Mouse (Mus musculus) embryonic stem cell, embryonic (primary cell): ENCODE results near the gene Igll1.

Source experiments
- CTCF ChIA-PET, 4 experiments: fragments of 300-600 bp in 2 of 4; fragments of 350-600 bp in 2 of 4; sonication (Branson Sonifier 250); formaldehyde crosslinking; loops; one replicate each; lab custom pipeline; 2022; ENCODE audit warnings: inconsistent platforms in 2 of 4; lab: Charles Lee
- POLR2A ChIA-PET, 4 experiments: fragments of 300-600 bp in 2 of 4; fragments of 350-600 bp in 2 of 4; sonication (Branson Sonifier 250); formaldehyde crosslinking; loops; one replicate each; lab custom pipeline; 2022; ENCODE audit warnings: antibody characterized with exemption in 4 of 4, inconsistent platforms in 1 of 4; lab: Charles Lee

The Igll1 gene

GRCm38 (mm10) chr16:16865696-16866561, 2.1 kb upstream of the Igll1 start:
- ChIA-PET CTCF (interaction anchor here in 2 of 4 experiments (0.8 to 1.8 kb wide), 4 partner anchors 11 to 16 kb away, joined by 3 to 10 read pairs (median 6); no protein-coding TSS in a partner anchor), POLR2A (interaction anchor here (0.6 to 3.0 kb wide), 22 partner anchors 9 to 849 kb away, joined by 3 to 46 read pairs (median 4); partner anchors contain the start of genes Ppm1f (in 2 of the 4), Mapk1 (in 1 of the 4) and Sdf2l1 (in 1 of the 4))

DNA sequence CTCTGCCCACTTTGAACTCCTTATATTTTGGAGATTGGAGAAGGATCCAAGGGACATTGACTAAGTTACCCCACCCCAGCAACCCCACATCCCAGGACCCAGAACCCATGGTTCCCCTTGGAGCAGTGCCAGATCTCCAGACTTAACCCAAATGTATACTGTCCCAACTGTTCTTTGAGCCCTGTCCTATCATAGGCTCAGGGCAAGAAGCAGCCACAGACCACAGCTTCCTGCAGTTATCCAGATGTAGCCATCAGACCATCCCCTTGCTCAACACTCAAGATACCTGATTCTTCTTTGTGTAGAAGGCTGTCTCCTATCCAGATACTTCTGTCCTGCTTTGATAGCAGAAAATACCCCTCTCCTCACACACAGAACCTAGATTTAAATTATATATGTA, 1.4 kb upstream of the Igll1 start:
- ChIA-PET POLR2A (interaction anchor here in 2 of 4 experiments (0.6 to 2.9 kb wide), 11 partner anchors 7 to 31 kb away, joined by 3 to 16 read pairs (median 3); partner anchors contain the start of gene Ppm1f (in 1 of the 2)), CTCF (interaction anchor here in 2 of 4 experiments (1.4 to 2.2 kb wide), 2 partner anchors 10 kb away, joined by 4 to 17 read pairs; no protein-coding TSS in a partner anchor)

DNA sequence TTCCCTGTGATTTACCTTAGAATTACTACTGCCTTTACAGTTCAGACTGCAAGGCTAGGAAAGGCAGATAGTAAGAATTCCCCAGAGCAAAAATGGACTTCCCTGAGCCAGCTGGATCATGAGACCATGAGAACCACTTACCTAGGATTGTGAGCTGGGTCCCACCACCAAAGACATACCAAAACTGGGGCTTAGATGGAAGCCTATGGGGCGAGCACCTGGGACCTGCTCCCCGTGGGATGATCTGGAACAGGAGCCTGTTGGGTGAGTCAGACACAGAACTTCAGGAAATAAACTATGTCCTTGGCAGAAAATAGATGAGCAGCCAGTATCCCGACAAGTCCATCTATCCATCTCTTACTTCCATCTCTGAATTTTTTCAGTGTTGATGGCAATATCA, 1.5 kb downstream of the Igll1 start:
- POLR2A ChIA-PET = no interaction called here
- CTCF ChIA-PET = no interaction called here

GRCm38 (mm10) chr16:16856731-16857476, 6.9 kb downstream of the Igll1 start:
- POLR2A ChIA-PET = interaction anchor here in 3 of 4 experiments (0.7 to 6.5 kb wide), 19 partner anchors 10 to 451 kb away, joined by 3 to 46 read pairs (median 4); partner anchors contain the start of genes Ppm1f (in 2 of the 3), Top3b (in 2 of the 3) and Vpreb1 (in 2 of the 3)
- CTCF ChIA-PET = interaction anchor here in 3 of 4 experiments (0.6 to 1.7 kb wide), 6 partner anchors 8 to 575 kb away, joined by 3 to 11 read pairs (median 7); no protein-coding TSS in a partner anchor

GRCm38 (mm10) chr16:16856054-16856453, 7.7 kb downstream of the Igll1 start:
- CTCF ChIA-PET = interaction anchor here (0.6 to 1.7 kb wide), 9 partner anchors 8 to 576 kb away, joined by 3 to 17 read pairs (median 7); partner anchors contain the start of gene Igll1 (in 1 of the 4)
- POLR2A ChIA-PET = interaction anchor here in 3 of 4 experiments (0.7 to 6.5 kb wide), 16 partner anchors 8 to 452 kb away, joined by 3 to 46 read pairs (median 12); partner anchors contain the start of genes Ppm1f (in 2 of the 3), Top3b (in 2 of the 3), Vpreb1 (in 2 of the 3) and Igll1 (in 1 of the 3)

- CTCF ChIA-PET = interaction anchor here (0.6 to 1.7 kb wide), 35 partner anchors 8 to 415 kb away, joined by 3 to 17 read pairs (median 4); partner anchors contain the start of genes Igll1 (in 3 of the 4), Ppm1f (in 3 of the 4) and Fgd4 (in 1 of the 4)
These were observed 8.2 kb downstream of the Igll1 start for GRCm38 (mm10) chr16:16855541-16855940.

GRCm38 (mm10) chr16:16854836-16855235, 8.9 kb downstream of the Igll1 start:
- CTCF ChIA-PET = interaction anchor here (0.6 to 1.7 kb wide), 55 partner anchors 8 to 509 kb away, joined by 3 to 17 read pairs (median 4); partner anchors contain the start of genes Igll1 (in 3 of the 4), Ppm1f (in 3 of the 4), Ccdc116 (in 1 of the 4) and Fgd4 (in 1 of the 4)
- POLR2A ChIA-PET = interaction anchor here (0.6 to 6.5 kb wide), 32 partner anchors 9 to 654 kb away, joined by 3 to 46 read pairs (median 4); partner anchors contain the start of genes Ppm1f (in 3 of the 4), Vpreb1 (in 3 of the 4), Igll1 (in 2 of the 4) and Top3b (in 2 of the 4)

More at GRCm38 (mm10) chr16:16855541-16855940, 8.2 kb downstream of the Igll1 start:
- POLR2A ChIA-PET = interaction anchor here (0.6 to 6.5 kb wide), 24 partner anchors 8 to 497 kb away, joined by 3 to 46 read pairs (median 7); partner anchors contain the start of genes Vpreb1 (in 3 of the 4), Igll1 (in 2 of the 4), Ppm1f (in 2 of the 4) and Top3b (in 2 of the 4)

- POLR2A ChIA-PET = interaction anchor here in 2 of 4 experiments (0.7 to 2.1 kb wide), 11 partner anchors 11 to 307 kb away, joined by 3 to 9 read pairs (median 3); partner anchors contain the start of genes Igll1 (in 2 of the 2), Top3b (in 1 of the 2) and Vpreb1 (in 1 of the 2)
- CTCF ChIA-PET = interaction anchor here in 2 of 4 experiments (1.0 to 2.1 kb wide), 5 partner anchors 14 to 60 kb away, joined by 3 to 6 read pairs (median 4); partner anchors contain the start of gene Ppm1f (in 1 of the 2)
These were observed 11.4 kb downstream of the Igll1 start for GRCm38 (mm10) chr16:16852411-16852810.

GRCm38 (mm10) chr16:16849196-16849595, 14.6 kb downstream of the Igll1 start:
- POLR2A ChIA-PET = interaction anchor here in 3 of 4 experiments (0.6 to 1.7 kb wide), 9 partner anchors 15 to 133 kb away, joined by 3 to 7 read pairs (median 3); partner anchors contain the start of genes Top3b (in 2 of the 3) and Vpreb1 (in 2 of the 3)
- CTCF ChIA-PET = interaction anchor here (0.6 to 1.5 kb wide), 14 partner anchors 9 to 652 kb away, joined by 3 to 8 read pairs (median 4); partner anchors contain the start of genes Igll1 (in 1 of the 4), Sdf2l1 (in 1 of the 4), Top3b (in 1 of the 4) and Vpreb1 (in 1 of the 4)

DNA sequence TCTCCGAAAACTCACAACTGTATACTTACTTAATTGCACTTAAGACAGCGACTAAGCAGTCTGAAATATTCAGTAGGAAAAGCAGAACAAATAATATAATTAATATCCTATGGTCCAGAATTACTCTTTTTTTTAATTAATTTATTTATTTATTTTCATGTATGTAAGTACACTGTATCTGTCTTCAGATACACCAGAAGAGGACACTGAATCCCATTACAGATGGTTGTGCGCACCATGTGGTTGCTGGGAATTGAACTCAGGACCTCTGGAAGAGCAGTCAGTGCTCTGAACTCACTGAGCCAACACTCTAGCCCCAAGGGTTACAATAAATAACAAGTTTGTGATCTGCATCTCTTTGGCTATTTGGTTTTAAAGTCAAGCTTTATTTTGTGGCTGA, 34.1 kb downstream of the Igll1 start:
- CTCF ChIA-PET = interaction anchor here in 1 of 4 experiments (1.0 kb wide), 1 partner anchor 233 kb away, joined by 3 read pairs; no protein-coding TSS in a partner anchor
- POLR2A ChIA-PET = interaction anchor here in 2 of 4 experiments (0.5 to 1.0 kb wide), 2 partner anchors 229 to 524 kb away, joined by 3 read pairs; partner anchors contain the start of gene Fgd4 (in 1 of the 2)

DNA sequence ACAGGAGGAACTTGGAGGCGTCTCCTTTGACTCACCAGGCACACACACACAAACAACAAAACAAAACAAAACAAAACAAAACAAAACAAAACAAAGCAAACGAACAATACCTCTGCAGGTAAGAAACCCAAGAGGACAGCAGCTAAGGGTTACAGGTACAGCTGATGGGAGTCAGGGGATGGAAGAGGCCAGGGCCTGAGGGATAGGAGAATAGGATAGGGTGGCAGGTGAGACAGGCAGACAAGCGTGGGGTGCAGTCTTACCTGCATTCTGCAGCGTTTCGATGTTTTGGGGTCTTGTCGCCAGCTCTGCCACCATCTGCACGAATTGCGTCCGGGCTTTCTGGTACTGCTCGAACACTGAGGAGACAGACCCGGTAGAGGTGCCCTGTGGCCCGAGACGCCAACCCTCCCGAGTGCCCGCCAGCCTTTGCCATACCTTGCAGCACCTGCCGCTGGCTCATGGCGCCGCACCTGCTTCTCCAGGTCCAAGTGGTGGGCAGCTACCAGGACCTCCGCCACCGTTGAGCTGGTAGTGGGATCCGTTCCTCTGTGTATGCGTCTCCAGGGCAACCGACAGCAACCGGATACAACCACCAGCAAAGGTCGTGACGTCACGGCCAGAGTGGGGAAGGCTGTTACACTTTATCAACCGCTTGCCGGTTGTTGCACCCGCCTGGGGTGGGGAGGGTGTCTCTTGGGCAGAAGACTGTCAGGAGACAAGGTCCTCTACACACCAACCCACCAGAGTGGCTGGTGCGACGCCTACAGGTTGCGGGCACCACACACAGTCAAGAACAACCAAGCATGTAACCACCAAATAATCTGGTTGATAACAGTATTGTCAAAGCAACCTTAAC, 34.8 kb downstream of the Igll1 start, which contains the start of gene Spag6l:
TSS of gene Spag6l (minus strand) at position 700 of the 859 bp plus-strand sequence.
- CTCF ChIA-PET = interaction anchor here in 2 of 4 experiments (0.6 to 1.0 kb wide), 3 partner anchors 23 to 251 kb away, joined by 3 to 5 read pairs (median 3); no protein-coding TSS in a partner anchor
- POLR2A ChIA-PET = interaction anchor here in 3 of 4 experiments (0.5 to 1.0 kb wide), 4 partner anchors 228 to 523 kb away, joined by 3 to 4 read pairs (median 3); partner anchors contain the start of gene Fgd4 (in 1 of the 3)

GRCm38 (mm10) chr16:16826223-16826622, 37.6 kb downstream of the Igll1 start:
- POLR2A ChIA-PET = interaction anchor here in 2 of 4 experiments (1.0 to 1.3 kb wide), 3 partner anchors 28 to 41 kb away, joined by 3 to 4 read pairs (median 4); no protein-coding TSS in a partner anchor
- CTCF ChIA-PET = interaction anchor here in 1 of 4 experiments (0.7 kb wide), 1 partner anchor 23 kb away, joined by 3 read pairs; no protein-coding TSS in a partner anchor

DNA sequence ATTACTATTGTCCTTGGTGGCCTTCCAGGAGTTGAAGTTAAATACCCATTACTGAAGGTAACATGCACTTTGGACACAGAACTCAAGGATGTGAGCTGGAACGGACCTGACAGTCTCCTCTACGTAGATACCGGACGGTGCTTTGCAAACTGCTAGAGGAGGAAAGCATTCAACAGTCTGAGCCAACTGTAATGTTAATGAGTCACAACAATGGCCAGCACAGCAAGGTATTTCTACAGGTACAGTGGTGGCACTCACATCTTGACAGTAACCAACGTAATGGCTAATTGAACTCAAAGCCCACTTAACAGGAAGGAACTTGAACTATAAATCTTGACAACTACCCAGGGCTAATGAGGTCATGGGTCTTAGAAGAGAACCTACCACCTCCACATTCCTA, 38.3 kb downstream of the Igll1 start:
- CTCF ChIA-PET = interaction anchor here in 2 of 4 experiments (0.6 to 1.6 kb wide), 2 partner anchors 29 to 87 kb away, joined by 3 to 5 read pairs; no protein-coding TSS in a partner anchor

More for the DNA sequence above, 38.3 kb downstream of the Igll1 start:
- POLR2A ChIA-PET = interaction anchor here in 2 of 4 experiments (0.8 to 1.3 kb wide), 5 partner anchors 29 to 158 kb away, joined by 3 to 4 read pairs (median 3); partner anchors contain the start of gene Mapk1 (in 1 of the 2)
